Mouse (Mus musculus) CH12.LX (cell line): Measurements from ENCODE around the gene Itpr1.

Source experiments
- CTCF ChIP-seq, 2 experiments: IDR thresholded peaks in 1 of 2; conservative IDR thresholded peaks in 1 of 2; 2 replicates each; pipeline ENCODE4 v1.5.1; 2011 to 2012; ENCODE audit warnings: low read depth in 2 of 2, low read length in 2 of 2, improper control_type of control experiment in 1 of 2, inconsistent platforms in 1 of 2, mild to moderate bottlenecking in 1 of 2, moderate library complexity in 1 of 2
- ETS1 ChIP-seq: conservative IDR thresholded peaks from 2 replicates; pipeline ENCODE4 v1.6.1; 2012; ENCODE audit warnings: low read depth, mild to moderate bottlenecking, inconsistent platforms, low read length, improper control_type of control experiment, moderate library complexity
- MAFK ChIP-seq: IDR thresholded peaks from 2 replicates; pipeline ENCODE4 v1.6.1; 2011; ENCODE audit warnings: low read length, improper control_type of control experiment; ENCODE audit not compliant: insufficient replicate concordance
- MAZ ChIP-seq: IDR thresholded peaks from 2 replicates; pipeline ENCODE4 v1.6.1; 2012; ENCODE audit warnings: low read depth, mild to moderate bottlenecking, inconsistent platforms, low read length, improper control_type of control experiment, moderate library complexity
- MXI1 ChIP-seq: IDR thresholded peaks from 2 replicates; pipeline ENCODE4 v1.6.1; 2011; ENCODE audit warnings: mild to moderate bottlenecking, low read depth, low read length, improper control_type of control experiment
- PAX5 ChIP-seq: IDR thresholded peaks from 2 replicates; pipeline ENCODE4 v1.6.1; 2012; ENCODE audit warnings: low read length, inconsistent platforms, mixed read lengths
- POLR2A ChIP-seq: IDR thresholded peaks from 2 replicates; pipeline ENCODE4 v1.6.1; 2011; ENCODE audit warnings: low read depth, mild to moderate bottlenecking, improper control_type of control experiment, low read length
- POLR2AphosphoS2 ChIP-seq: IDR thresholded peaks from 2 replicates; pipeline ENCODE4 v1.6.1; 2011; ENCODE audit warnings: low read depth, low read length, improper control_type of control experiment

- no peak for TF ChIP-seq MAZ
- TF ChIP-seq CTCF (conservative IDR thresholded peaks at IDR 0.05 in 1 of 2, IDR thresholded peaks at IDR 0.05 in 1 of 2; ENCODE audit: low read depth in 2 of 2, low read length in 2 of 2): peak in 1 of 2 experiments; percentile 49; a peak in 2 of 4 replicates
- no peak for TF ChIP-seq POLR2AphosphoS2
- TF ChIP-seq MAFK: no peak
- TF ChIP-seq PAX5: no peak
- no peak for TF ChIP-seq ETS1
- TF ChIP-seq POLR2A: no peak
- no peak for TF ChIP-seq MXI1
Measured at GRCm38 (mm10) chr6:108367412-108367811, 154.5 kb downstream of the Itpr1 start.
